Mouse (Mus musculus): ENCODE measurements around the gene Irs2. TPM values are rescaled to one million over a fixed set of nuclear protein-coding genes. Genes with fewer than 3 reads are reported as not detected.

Gene Irs2
- 3.8 and 5.1 TPM in 2 replicates for polyA plus RNA-seq (2015; fragmentation: Nextera tagmentation; extraction: Ambion mirVana)

GRCm38 (mm10) chr8:11008379-11008775 lies at the start of gene Irs2:
TSS of gene Irs2 (minus strand) at chr8:11008458.
- Histone ChIP-seq H3K9ac (ENCODE audit: low read depth, low read length) (peak within 1 kb of the TSS; percentile 95), H3K9me3 (replicated peaks; ENCODE audit: control insufficient read depth, low read length, poor library complexity, severe bottlenecking) (no peaks in the 10 kb centered on the region), H3K36me3 (ENCODE audit: control insufficient read depth, insufficient read depth, low read length) (no peaks in the 10 kb centered on the region), H3K27ac (ENCODE audit: low read length) (peak within 1 kb of the TSS; percentile 100), H3K27me3 (ENCODE audit: control insufficient read depth, insufficient read depth, low read depth, low read length) (no peaks in the 10 kb centered on the region), H3K4me1 (ENCODE audit: control insufficient read depth, insufficient read depth, low read length) (peaks cover 46% of the 10 kb centered on the region), H3K4me3 (ENCODE audit: low read depth, low read length) (peak within 1 kb of the TSS; percentile 87), H3K4me2 (ENCODE audit: low read length) (peak within 1 kb of the TSS; percentile 95)
- ATAC-seq: peak; percentile 19; the same call in 1 of the 2 replicates
- 0% methylated on average over 22 of the region's 64 CpGs for WGBS

DNA sequence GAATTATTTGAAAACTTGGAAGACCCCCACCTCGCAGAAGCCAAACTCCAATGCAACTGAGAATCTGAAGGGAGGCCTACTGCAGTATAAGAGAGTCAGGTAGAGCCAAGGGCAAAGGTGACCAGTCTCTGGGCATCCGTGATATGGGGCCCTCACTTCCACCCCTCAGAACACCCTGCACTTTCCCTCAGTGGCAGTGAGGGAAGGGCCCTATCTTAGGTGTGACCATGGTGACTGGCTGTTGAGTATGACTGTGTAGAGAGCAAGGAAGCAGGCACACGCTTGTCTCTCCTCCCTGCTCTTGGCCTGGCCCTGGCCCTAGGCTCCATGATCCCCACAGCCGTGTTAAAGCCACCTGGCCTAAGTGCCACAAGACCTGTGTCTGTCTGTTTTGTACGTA lies 48.4 kb upstream of the Irs2 start:
- whole genome bisulfite sequencing: 94% methylated on average over 5 of the region's 5 CpGs
- H3K36me3 ChIP-seq (ENCODE audit: control insufficient read depth, insufficient read depth, low read length): no peaks in the 10 kb centered on the region
- no peak; the same call in 1 of the 2 replicates for ATAC-seq
- H3K27ac ChIP-seq (ENCODE audit: low read length): no peak overlapping the region
- H3K4me2 ChIP-seq (ENCODE audit: low read length): no peak overlapping the region
- no peaks in the 10 kb centered on the region for H3K9me3 ChIP-seq (replicated peaks; ENCODE audit: control insufficient read depth, low read length, poor library complexity, severe bottlenecking)
- H3K27me3 ChIP-seq (ENCODE audit: control insufficient read depth, insufficient read depth, low read depth, low read length): no peaks in the 10 kb centered on the region
- no peak overlapping the region for H3K4me3 ChIP-seq (ENCODE audit: low read depth, low read length)
- H3K9ac ChIP-seq (ENCODE audit: low read depth, low read length): no peak overlapping the region
- no peaks in the 10 kb centered on the region for H3K4me1 ChIP-seq (ENCODE audit: control insufficient read depth, insufficient read depth, low read length)

- WGBS: 93% methylated on average over 8 of the region's 8 CpGs
- Histone ChIP-seq H3K9ac (ENCODE audit: low read depth, low read length) (no peak overlapping the region), H3K4me2 (ENCODE audit: low read length) (no peak overlapping the region), H3K4me3 (ENCODE audit: low read depth, low read length) (no peak overlapping the region), H3K4me1 (ENCODE audit: control insufficient read depth, insufficient read depth, low read length) (no peaks in the 10 kb centered on the region), H3K27me3 (ENCODE audit: control insufficient read depth, insufficient read depth, low read depth, low read length) (no peaks in the 10 kb centered on the region), H3K9me3 (replicated peaks; ENCODE audit: control insufficient read depth, low read length, poor library complexity, severe bottlenecking) (no peaks in the 10 kb centered on the region), H3K36me3 (ENCODE audit: control insufficient read depth, insufficient read depth, low read length) (no peaks in the 10 kb centered on the region), H3K27ac (ENCODE audit: low read length) (no peak overlapping the region)
- ATAC-seq: no peak
Observed at GRCm38 (mm10) chr8:11056175-11056563, 47.9 kb upstream of the Irs2 start.

DNA sequence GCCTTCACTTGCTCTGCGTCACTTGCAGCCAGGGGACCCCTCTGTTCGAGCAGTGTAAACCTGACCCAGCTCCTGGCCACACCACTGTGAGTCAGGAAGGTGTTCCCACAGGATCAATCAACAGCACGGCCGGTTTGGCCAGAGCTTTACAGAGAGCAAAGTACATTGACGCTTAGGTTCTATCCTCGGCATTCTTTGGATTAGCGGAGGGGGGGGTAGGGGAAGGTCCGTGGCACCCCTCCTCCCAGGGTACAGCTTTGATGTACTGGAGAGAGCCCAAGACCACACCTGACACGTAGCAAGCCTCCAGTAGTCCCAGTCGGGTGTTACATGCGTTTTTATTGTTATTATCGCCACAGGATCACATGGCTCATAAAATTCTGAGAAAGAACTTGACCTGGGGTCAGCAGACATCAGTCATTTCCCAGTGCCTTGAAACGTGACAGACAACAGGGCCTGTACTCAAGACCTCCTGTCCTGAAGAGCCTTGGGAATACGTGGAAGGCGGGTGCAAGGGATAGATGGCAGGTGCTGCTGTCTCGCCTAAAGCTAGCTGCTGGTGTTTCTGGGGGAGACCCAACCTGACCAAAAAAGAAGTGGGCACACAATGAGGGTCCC lies 47.4 kb upstream of the Irs2 start:
- Histone ChIP-seq H3K4me1 (ENCODE audit: control insufficient read depth, insufficient read depth, low read length) (no peaks in the 10 kb centered on the region), H3K9ac (ENCODE audit: low read depth, low read length) (no peak overlapping the region), H3K36me3 (ENCODE audit: control insufficient read depth, insufficient read depth, low read length) (no peaks in the 10 kb centered on the region), H3K4me2 (ENCODE audit: low read length) (no peak overlapping the region), H3K9me3 (replicated peaks; ENCODE audit: control insufficient read depth, low read length, poor library complexity, severe bottlenecking) (no peaks in the 10 kb centered on the region), H3K4me3 (ENCODE audit: low read depth, low read length) (no peak overlapping the region), H3K27ac (ENCODE audit: low read length) (no peak overlapping the region), H3K27me3 (ENCODE audit: control insufficient read depth, insufficient read depth, low read depth, low read length) (no peaks in the 10 kb centered on the region)
- 73% methylated on average over 16 of the region's 16 CpGs for WGBS
- ATAC-seq: no peak

DNA sequence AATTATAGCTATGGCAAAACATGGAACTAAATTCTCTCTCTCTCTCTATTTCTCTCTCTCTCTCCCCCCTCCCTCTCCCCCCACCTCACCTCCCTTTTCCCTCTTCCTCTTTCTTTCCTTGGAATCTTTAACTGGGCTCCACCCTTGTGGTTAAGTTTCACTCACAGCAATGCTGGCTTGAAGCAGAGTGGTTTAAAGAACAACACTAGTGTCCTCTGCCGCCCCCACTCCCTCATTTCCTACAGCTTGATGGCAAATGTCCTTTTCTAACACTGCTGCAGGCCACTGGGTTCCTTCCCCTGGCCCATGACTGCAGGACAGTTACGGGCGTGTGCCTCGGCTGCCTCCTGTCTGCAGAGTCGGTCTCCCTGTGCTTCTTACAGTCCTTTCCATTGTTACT lies 41.6 kb upstream of the Irs2 start:
- Histone ChIP-seq H3K4me3 (ENCODE audit: low read depth, low read length) (no peak overlapping the region), H3K9ac (ENCODE audit: low read depth, low read length) (no peak overlapping the region), H3K9me3 (replicated peaks; ENCODE audit: control insufficient read depth, low read length, poor library complexity, severe bottlenecking) (no peaks in the 10 kb centered on the region), H3K27me3 (ENCODE audit: control insufficient read depth, insufficient read depth, low read depth, low read length) (no peaks in the 10 kb centered on the region), H3K27ac (ENCODE audit: low read length) (no peak overlapping the region), H3K4me2 (ENCODE audit: low read length) (no peak overlapping the region), H3K4me1 (ENCODE audit: control insufficient read depth, insufficient read depth, low read length) (no peaks in the 10 kb centered on the region), H3K36me3 (ENCODE audit: control insufficient read depth, insufficient read depth, low read length) (no peaks in the 10 kb centered on the region)
- WGBS: 72% methylated on average over 5 of the region's 5 CpGs
- ATAC-seq: no peak

GRCm38 (mm10) chr8:11047812-11048211 lies 39.6 kb upstream of the Irs2 start:
- no peaks in the 10 kb centered on the region for H3K36me3 ChIP-seq (ENCODE audit: control insufficient read depth, insufficient read depth, low read length)
- H3K27ac ChIP-seq (ENCODE audit: low read length): no peak overlapping the region
- H3K27me3 ChIP-seq (ENCODE audit: control insufficient read depth, insufficient read depth, low read depth, low read length): no peaks in the 10 kb centered on the region
- ATAC-seq: no peak
- H3K4me3 ChIP-seq (ENCODE audit: low read depth, low read length): no peak overlapping the region
- no peaks in the 10 kb centered on the region for H3K9me3 ChIP-seq (replicated peaks; ENCODE audit: control insufficient read depth, low read length, poor library complexity, severe bottlenecking)
- H3K4me1 ChIP-seq (ENCODE audit: control insufficient read depth, insufficient read depth, low read length): no peaks in the 10 kb centered on the region
- no peak overlapping the region for H3K4me2 ChIP-seq (ENCODE audit: low read length)
- no peak overlapping the region for H3K9ac ChIP-seq (ENCODE audit: low read depth, low read length)
- 92% methylated on average over 1 of the region's 1 CpGs for WGBS

DNA sequence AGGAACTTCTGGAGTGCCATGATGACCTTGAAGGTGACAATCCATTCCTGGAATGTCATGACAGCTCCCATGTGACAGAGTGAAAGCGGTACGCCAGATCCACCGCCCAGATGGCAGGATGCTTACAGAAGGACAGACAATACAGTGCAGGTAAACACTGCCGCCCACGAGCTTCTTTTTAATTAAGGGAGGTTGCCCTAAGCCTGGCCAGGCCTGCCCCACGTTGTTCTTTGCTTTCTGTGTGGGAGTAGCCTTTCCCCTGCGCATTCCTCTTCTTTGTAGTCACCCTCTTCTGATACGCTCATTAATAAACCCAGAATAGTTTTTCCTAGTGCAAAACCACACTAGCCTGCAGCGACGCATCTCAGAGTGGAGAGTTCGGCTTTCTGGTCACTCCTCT lies 36.4 kb upstream of the Irs2 start:
- Histone ChIP-seq H3K4me1 (ENCODE audit: control insufficient read depth, insufficient read depth, low read length) (no peaks in the 10 kb centered on the region), H3K36me3 (ENCODE audit: control insufficient read depth, insufficient read depth, low read length) (no peaks in the 10 kb centered on the region), H3K4me2 (ENCODE audit: low read length) (no peak overlapping the region), H3K27ac (ENCODE audit: low read length) (no peak overlapping the region), H3K4me3 (ENCODE audit: low read depth, low read length) (no peak overlapping the region), H3K27me3 (ENCODE audit: control insufficient read depth, insufficient read depth, low read depth, low read length) (no peaks in the 10 kb centered on the region), H3K9ac (ENCODE audit: low read depth, low read length) (no peak overlapping the region), H3K9me3 (replicated peaks; ENCODE audit: control insufficient read depth, low read length, poor library complexity, severe bottlenecking) (no peaks in the 10 kb centered on the region)
- WGBS: 76% methylated on average over 11 of the region's 11 CpGs
- no peak for ATAC-seq

DNA sequence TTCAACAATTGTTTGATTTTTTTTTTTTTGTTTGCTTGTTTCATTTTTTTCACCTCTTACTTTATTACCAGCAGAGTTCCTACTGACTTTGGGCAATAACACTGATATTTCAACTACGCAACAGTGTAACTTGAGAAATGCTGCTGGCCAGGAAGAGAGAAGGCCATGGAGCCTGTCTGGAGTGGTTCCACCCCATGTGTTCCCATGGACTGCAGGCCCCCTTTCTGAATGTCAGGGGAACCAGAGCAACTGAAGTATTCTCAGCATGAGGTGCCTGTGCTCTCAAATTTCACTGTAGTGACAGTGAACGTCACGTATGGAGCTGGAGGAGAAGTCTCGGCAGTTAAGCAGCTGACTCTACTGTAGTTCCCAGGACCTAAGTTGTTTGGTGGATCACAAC lies 35.3 kb upstream of the Irs2 start:
- Histone ChIP-seq H3K27ac (ENCODE audit: low read length) (no peak overlapping the region), H3K9ac (ENCODE audit: low read depth, low read length) (no peak overlapping the region), H3K36me3 (ENCODE audit: control insufficient read depth, insufficient read depth, low read length) (no peaks in the 10 kb centered on the region), H3K27me3 (ENCODE audit: control insufficient read depth, insufficient read depth, low read depth, low read length) (no peaks in the 10 kb centered on the region), H3K4me2 (ENCODE audit: low read length) (no peak overlapping the region), H3K9me3 (replicated peaks; ENCODE audit: control insufficient read depth, low read length, poor library complexity, severe bottlenecking) (no peaks in the 10 kb centered on the region), H3K4me1 (ENCODE audit: control insufficient read depth, insufficient read depth, low read length) (no peaks in the 10 kb centered on the region), H3K4me3 (ENCODE audit: low read depth, low read length) (no peak overlapping the region)
- 86% methylated on average over 4 of the region's 4 CpGs for WGBS
- no peak for ATAC-seq

GRCm38 (mm10) chr8:11042872-11043587 lies 34.8 kb upstream of the Irs2 start:
- H3K9me3 ChIP-seq (replicated peaks; ENCODE audit: control insufficient read depth, low read length, poor library complexity, severe bottlenecking): no peaks in the 10 kb centered on the region
- no peak overlapping the region for H3K4me2 ChIP-seq (ENCODE audit: low read length)
- H3K36me3 ChIP-seq (ENCODE audit: control insufficient read depth, insufficient read depth, low read length): no peaks in the 10 kb centered on the region
- no peak overlapping the region for H3K4me3 ChIP-seq (ENCODE audit: low read depth, low read length)
- WGBS: 47% methylated on average over 9 of the region's 9 CpGs
- no peak overlapping the region for H3K9ac ChIP-seq (ENCODE audit: low read depth, low read length)
- no peaks in the 10 kb centered on the region for H3K27me3 ChIP-seq (ENCODE audit: control insufficient read depth, insufficient read depth, low read depth, low read length)
- H3K27ac ChIP-seq (ENCODE audit: low read length): no peak overlapping the region
- no peak for ATAC-seq
- H3K4me1 ChIP-seq (ENCODE audit: control insufficient read depth, insufficient read depth, low read length): no peaks in the 10 kb centered on the region
